Mouse (Mus musculus) embryonic facial prominence, embryonic 15.5 days (tissue): ENCODE data around the gene Snx17. TPM values are rescaled to one million over a fixed set of nuclear protein-coding genes. Genes with fewer than 3 reads are reported as not detected.

Experiments
- ATAC-seq: fragments of 200-750 bp; cut with Nextera tagmentation; 2 replicates; pipeline ENCODE4 v1.8.0; 2017; ENCODE audit warnings: low read depth, moderate TSS enrichment; ENCODE audit not compliant: insufficient number of reproducible peaks, low FRiP score, low TSS enrichment
- H3K27ac ChIP-seq: fragments of 300-500 bp; sonication (generic); replicated peaks from 2 replicates; pipeline ENCODE4 v1.5.1; 2015; ENCODE audit warnings: mild to moderate bottlenecking, inconsistent platforms
- H3K27me3 ChIP-seq: fragments of 300-500 bp; sonication (generic); 2 replicates; pipeline ENCODE4 v1.6.1; 2015; ENCODE audit warnings: inconsistent platforms
- H3K36me3 ChIP-seq: fragments of 300-500 bp; sonication (generic); 2 replicates; pipeline ENCODE4 v1.6.1; 2015; ENCODE audit warnings: mild to moderate bottlenecking, inconsistent platforms
- H3K4me1 ChIP-seq: fragments of 300-500 bp; sonication (generic); 2 replicates; pipeline ENCODE4 v1.6.1; 2015; ENCODE audit warnings: inconsistent platforms
- H3K4me2 ChIP-seq: fragments of 300-500 bp; sonication (generic); replicated peaks from 2 replicates; pipeline ENCODE4 v1.6.1; 2015; ENCODE audit warnings: mild to moderate bottlenecking, inconsistent platforms
- H3K4me3 ChIP-seq: fragments of 300-500 bp; sonication (generic); replicated peaks from 2 replicates; pipeline ENCODE4 v1.5.1; 2015; ENCODE audit warnings: mild to moderate bottlenecking, inconsistent platforms
- H3K9ac ChIP-seq: fragments of 300-500 bp; sonication (generic); 2 replicates; pipeline ENCODE4 v1.6.1; 2015; ENCODE audit warnings: inconsistent platforms
- H3K9me3 ChIP-seq: fragments of 300-500 bp; sonication (generic); replicated peaks from 2 replicates; pipeline ENCODE4 v1.6.1; 2016; ENCODE audit warnings: inconsistent platforms
- WGBS: fragments of 180-500 bp; shearing (Covaris S2); methylation state at CpG from one replicate; pipeline ENCODE4 v1.1.7; 2015; 5-methylcytosine and 5-hydroxymethylcytosine counted together
- polyA plus RNA-seq: library from polyadenylated mRNA; unstranded; fragments of >200 nt; fragmentation: Nextera tagmentation; extraction: Ambion mirVana; gene quantifications from 2 replicates; pipeline ENCODE4 v1.2.1, GENCODE M21; 2015

Snx17 gene
- polyA plus RNA-seq, 1 experiment from 2014 or later = 138 TPM

- Histone ChIP-seq H3K9ac (peak overlapping the region; percentile 92), H3K9me3 (no peaks in the 10 kb centered on the region), H3K4me3 (peak overlapping the region; percentile 96), H3K4me2 (peak overlapping the region; percentile 73), H3K27ac (peak overlapping the region; percentile 99), H3K27me3 (no peaks in the 10 kb centered on the region), H3K4me1 (peaks cover 9% of the 10 kb centered on the region), H3K36me3 (peaks cover 31% of the 10 kb centered on the region)
- under 1% methylated on average over 13 of the region's 13 CpGs for WGBS
- no peak for ATAC-seq
Measured at GRCm38 (mm10) chr5:31241522-31242034, 48.6 kb downstream of the Snx17 start.

GRCm38 (mm10) chr5:31242191-31242590, 49.2 kb downstream of the Snx17 start:
- no peaks in the 10 kb centered on the region for H3K27me3 ChIP-seq
- H3K9ac ChIP-seq = peak overlapping the region; percentile 92
- peaks cover 37% of the 10 kb centered on the region for H3K36me3 ChIP-seq
- no peaks in the 10 kb centered on the region for H3K9me3 ChIP-seq
- H3K4me1 ChIP-seq = peaks cover 9% of the 10 kb centered on the region
- ATAC-seq = no peak
- WGBS = 19% methylated on average over 10 of the region's 10 CpGs
- peak overlapping the region; percentile 96 for H3K4me3 ChIP-seq
- peak overlapping the region; percentile 99; the same call in 1 of the 2 replicates for H3K27ac ChIP-seq
- H3K4me2 ChIP-seq = peak overlapping the region; percentile 73

Other genes starting within 250 kb of the Snx17 start
- gene Cgref1, start 247.6 kb upstream of the Snx17 start, polyA plus RNA-seq = 32.1 and 34.0 TPM in 2 replicates
- gene Preb, start 232.9 kb upstream of the Snx17 start, polyA plus RNA-seq = 125 and 130 TPM in 2 replicates
- gene Tcf23, start 224.6 kb upstream of the Snx17 start, polyA plus RNA-seq = 0.08 TPM in 1 of 2 replicates, not detected in the other
- 173 and 174 TPM in 2 replicates for gene Atraid, start 144.9 kb upstream of the Snx17 start, polyA plus RNA-seq
- gene Slc5a6, start 144.3 kb upstream of the Snx17 start, polyA plus RNA-seq = 10.8 and 12.0 TPM in 2 replicates
- 23.5 and 26.4 TPM in 2 replicates for gene Cad, start 138.4 kb upstream of the Snx17 start, polyA plus RNA-seq
- gene Dnajc5g, start 86.9 kb upstream of the Snx17 start, polyA plus RNA-seq = not detected in 2 replicates
- gene Slc30a3, start 85.0 kb upstream of the Snx17 start, polyA plus RNA-seq = 0.60 and 0.92 TPM in 2 replicates
- 10.2 and 13.7 TPM in 2 replicates for gene Trim54, start 76.5 kb upstream of the Snx17 start, polyA plus RNA-seq
- gene Ucn, start 54.4 kb upstream of the Snx17 start, polyA plus RNA-seq = not detected in 2 replicates
- 67.3 and 73.4 TPM in 2 replicates for gene Mpv17, start 39.0 kb upstream of the Snx17 start, polyA plus RNA-seq
- gene Gm29609, start 13.3 kb upstream of the Snx17 start, polyA plus RNA-seq = 1.1 and 3.0 TPM in 2 replicates
- 69.0 and 71.5 TPM in 2 replicates for gene Gtf3c2, start 13.1 kb upstream of the Snx17 start, polyA plus RNA-seq
- 74.4 and 74.7 TPM in 2 replicates for gene Eif2b4, start 203 bp downstream of the Snx17 start, polyA plus RNA-seq
- 12.2 and 12.5 TPM in 2 replicates for gene Zfp513, start 9.1 kb downstream of the Snx17 start, polyA plus RNA-seq
- gene Ppm1g, start 27.5 kb downstream of the Snx17 start, polyA plus RNA-seq = 113 and 115 TPM in 2 replicates
- gene Nrbp1, start 47.6 kb downstream of the Snx17 start, polyA plus RNA-seq = 175 and 178 TPM in 2 replicates
- gene Gm9970, start 48.0 kb downstream of the Snx17 start, polyA plus RNA-seq = 0.99 TPM in 1 of 2 replicates, not detected in the other
- 21.8 and 23.5 TPM in 2 replicates for gene Krtcap3, start 58.5 kb downstream of the Snx17 start, polyA plus RNA-seq
- 39.4 and 39.5 TPM in 2 replicates for gene Ift172, start 97.9 kb downstream of the Snx17 start, polyA plus RNA-seq
- 85.5 and 89.8 TPM in 2 replicates for gene Fndc4, start 102.9 kb downstream of the Snx17 start, polyA plus RNA-seq
- 0.15 and 0.30 TPM in 2 replicates for gene Gckr, start 104.2 kb downstream of the Snx17 start, polyA plus RNA-seq